Mouse (Mus musculus) small intestine, adult 2 months (tissue): Measurements from ENCODE around the gene Minpp1. TPM values are rescaled to one million over a fixed set of nuclear protein-coding genes. Genes with fewer than 3 reads are reported as not detected.
"Not testable (repeated sequence)": the region's sequence is repeated elsewhere in the genome, so short reads cannot be mapped to it uniquely, and the experiment has no call there.

Experiments
- H3K27ac ChIP-seq: fragments of 200-500 bp; 2 replicates; pipeline ENCODE4 v1.5.1; 2012; ENCODE audit warnings: low read depth, low read length, control low read depth, inconsistent platforms; ENCODE audit not compliant: insufficient read depth
- H3K27me3 ChIP-seq: fragments of 200-500 bp; 2 replicates; pipeline ENCODE4 v1.6.1; 2012; ENCODE audit warnings: mild to moderate bottlenecking, moderate library complexity, low read length, inconsistent platforms; ENCODE audit not compliant: control insufficient read depth, insufficient read depth
- H3K36me3 ChIP-seq: fragments of 200-500 bp; 2 replicates; pipeline ENCODE4 v1.6.1; 2012; ENCODE audit warnings: mild to moderate bottlenecking, low read length, control low read depth, inconsistent platforms; ENCODE audit not compliant: control insufficient read depth, insufficient read depth
- H3K4me1 ChIP-seq: fragments of 200-500 bp; 2 replicates; pipeline ENCODE4 v1.6.1; 2012; ENCODE audit warnings: low read length, inconsistent platforms, mixed read lengths; ENCODE audit not compliant: control insufficient read depth, insufficient read depth, insufficient read length
- H3K4me3 ChIP-seq: fragments of 200-500 bp; 2 replicates; pipeline ENCODE4 v1.5.1; 2012; ENCODE audit warnings: low read depth, mild to moderate bottlenecking, control low read depth, inconsistent platforms, low read length, moderate library complexity
- CTCF ChIP-seq: fragments of 200-500 bp; IDR thresholded peaks from 2 replicates; pipeline ENCODE4 v1.5.1; 2012; ENCODE audit warnings: low read depth, mild to moderate bottlenecking, control low read depth, inconsistent platforms, low read length, moderate library complexity, mixed read lengths; ENCODE audit not compliant: insufficient replicate concordance, insufficient read length; ENCODE audit errors: extremely low read depth
- POLR2A ChIP-seq: fragments of 200-500 bp; IDR thresholded peaks from 2 replicates; pipeline ENCODE4 v1.6.1; 2012; ENCODE audit warnings: low read depth, mild to moderate bottlenecking, control low read depth, inconsistent platforms, low read length, moderate library complexity
- WGBS: fragments of 180-500 bp; shearing (Covaris S2); methylation state at CpG from one replicate; pipeline ENCODE4 v1.1.7; 2018; 5-methylcytosine and 5-hydroxymethylcytosine counted together
- polyA plus RNA-seq: library from polyadenylated mRNA; depleted of rRNA; stranded (reverse); fragments of >200 nt; gene quantifications from 2 replicates; pipeline ENCODE4 v1.2.3, GENCODE M21; 2012

The Minpp1 gene
- polyA plus RNA-seq, 1 experiment: 112 TPM

DNA sequence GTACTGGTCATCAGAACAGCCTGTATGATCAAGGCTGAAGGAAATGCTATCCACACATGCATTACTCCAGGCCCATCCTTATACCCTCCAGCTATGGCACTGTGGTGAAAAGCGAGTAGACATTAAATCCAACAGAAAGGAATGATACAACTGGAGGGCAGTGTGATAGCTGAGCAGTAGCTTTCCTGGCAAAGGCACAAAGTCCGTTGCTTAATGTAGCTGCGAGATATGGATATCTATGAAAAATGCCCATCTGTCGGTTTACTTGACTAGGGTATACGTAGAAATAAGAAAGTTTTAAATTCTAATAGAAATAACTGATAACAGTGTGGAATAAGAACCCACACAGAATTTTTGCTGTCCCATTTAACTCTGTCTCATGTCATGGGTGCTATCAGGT, 5.3 kb upstream of the Minpp1 start:
- Histone ChIP-seq H3K36me3 (no peaks in the 10 kb centered on the region), H3K4me1 (peaks cover 8% of the 10 kb centered on the region; the same call in 1 of the 2 replicates), H3K4me3 (no peak overlapping the region), H3K27me3 (no peaks in the 10 kb centered on the region), H3K27ac (no peak overlapping the region; the same call in 1 of the 2 replicates)
- WGBS: 37% methylated on average over 5 of the region's 5 CpGs
- TF ChIP-seq CTCF: no peak
- TF ChIP-seq POLR2A: no peak

DNA sequence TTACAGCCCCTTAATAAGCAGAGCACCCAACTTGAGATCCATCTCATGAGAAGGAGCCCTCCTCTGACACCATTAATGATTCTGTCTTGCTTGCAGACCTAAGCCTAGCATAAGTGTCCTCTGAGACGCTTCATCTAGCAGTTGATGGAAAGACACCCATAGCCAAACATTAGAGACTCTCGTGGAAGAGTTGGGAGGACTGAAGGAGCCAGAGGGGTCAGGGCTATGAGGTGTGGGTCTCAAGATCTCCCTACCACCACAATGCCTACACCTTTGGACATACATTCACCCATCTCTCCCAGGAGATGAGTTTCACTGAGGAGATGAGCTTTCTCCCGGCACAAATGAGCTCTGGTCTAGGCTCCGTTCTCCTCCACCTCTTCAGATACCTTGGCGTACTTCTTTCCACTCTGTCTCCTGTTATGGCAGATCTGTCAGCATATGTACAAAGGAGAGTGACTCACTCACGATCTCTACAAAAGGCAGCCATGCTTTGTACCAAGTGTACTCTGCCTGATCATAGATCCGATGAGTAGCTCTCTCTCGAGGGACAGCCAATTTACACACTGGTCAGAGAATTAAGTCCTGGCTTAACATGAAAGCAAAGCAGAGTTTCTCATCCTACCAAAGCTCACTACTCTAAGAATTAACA, 4.7 kb upstream of the Minpp1 start:
- Histone ChIP-seq H3K4me3 (no peak overlapping the region), H3K27ac (peak overlapping the region; percentile 87), H3K27me3 (no peaks in the 10 kb centered on the region), H3K36me3 (no peaks in the 10 kb centered on the region), H3K4me1 (peaks cover 8% of the 10 kb centered on the region; the same call in 1 of the 2 replicates)
- WGBS: 61% methylated on average over 8 of the region's 8 CpGs
- TF ChIP-seq POLR2A (no peak), CTCF (no peak)

DNA sequence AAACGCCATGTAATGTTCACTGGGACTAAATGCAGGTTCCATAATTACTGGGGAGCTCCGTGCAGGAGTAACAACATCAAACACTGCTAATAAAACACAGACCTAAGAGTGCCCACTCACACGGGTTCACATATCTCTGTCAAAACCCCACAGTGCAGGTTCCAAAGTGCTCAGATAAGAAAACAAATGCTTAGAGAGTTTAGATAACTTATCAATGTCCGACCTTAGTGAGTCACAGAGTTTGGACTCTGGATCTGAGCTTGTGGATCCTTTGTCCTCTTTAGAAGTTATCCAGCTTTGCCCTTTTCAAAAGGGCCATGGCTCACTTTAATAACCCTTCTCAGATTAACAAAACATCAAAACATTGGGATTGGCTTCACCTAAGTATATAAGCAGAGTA, 4.1 kb upstream of the Minpp1 start:
- WGBS: 26% methylated on average over 4 of the region's 4 CpGs
- peak overlapping the region; percentile 87 for H3K27ac ChIP-seq
- no peaks in the 10 kb centered on the region for H3K27me3 ChIP-seq
- peaks cover 8% of the 10 kb centered on the region; the same call in 1 of the 2 replicates for H3K4me1 ChIP-seq
- no peak overlapping the region for H3K4me3 ChIP-seq
- no peaks in the 10 kb centered on the region for H3K36me3 ChIP-seq
- no peak for TF ChIP-seq CTCF
- TF ChIP-seq POLR2A: no peak

DNA sequence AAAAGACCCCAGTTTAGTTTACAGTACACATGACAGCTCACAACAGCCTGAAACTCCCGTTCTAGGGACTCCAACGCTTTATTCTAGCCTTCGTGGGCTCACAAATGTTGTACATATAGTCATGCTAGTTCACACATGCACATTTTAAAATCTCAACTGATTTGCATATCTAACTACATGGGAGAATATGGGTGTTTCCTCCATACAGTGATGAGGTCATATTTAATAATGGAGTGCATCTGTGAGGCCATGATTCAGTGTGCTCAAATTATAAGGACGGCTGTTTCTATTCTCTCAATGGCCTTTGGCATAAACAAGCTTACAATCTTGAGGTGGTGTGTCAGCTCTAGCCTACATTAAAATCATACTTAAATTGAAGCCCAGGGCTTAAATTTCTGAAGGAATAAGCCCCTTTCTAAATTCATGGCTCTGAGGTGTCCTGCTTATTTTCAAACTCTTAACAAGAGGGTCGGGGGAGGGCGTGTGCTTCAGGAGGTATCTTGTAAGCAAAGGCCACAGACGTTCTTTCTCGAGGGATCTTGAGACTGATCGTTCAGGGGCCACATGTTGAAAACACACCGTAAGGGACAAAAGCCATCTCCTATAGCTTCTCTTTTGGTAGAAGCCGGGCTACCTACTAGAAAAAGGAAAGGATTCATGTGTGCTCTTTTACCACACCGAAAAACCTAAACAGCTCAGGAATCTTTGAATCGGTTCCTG, 468 bp upstream of the Minpp1 start:
- H3K36me3 ChIP-seq: no peaks in the 10 kb centered on the region; the same call in 1 of the 2 replicates
- H3K4me1 ChIP-seq: peaks cover 10% of the 10 kb centered on the region
- peak overlapping the region; percentile 79 for H3K4me3 ChIP-seq
- TF ChIP-seq CTCF (no peak), POLR2A (no peak)
- WGBS: 14% methylated on average over 13 of the region's 13 CpGs
- H3K27me3 ChIP-seq: no peaks in the 10 kb centered on the region
- peak overlapping the region; percentile 89 for H3K27ac ChIP-seq

DNA sequence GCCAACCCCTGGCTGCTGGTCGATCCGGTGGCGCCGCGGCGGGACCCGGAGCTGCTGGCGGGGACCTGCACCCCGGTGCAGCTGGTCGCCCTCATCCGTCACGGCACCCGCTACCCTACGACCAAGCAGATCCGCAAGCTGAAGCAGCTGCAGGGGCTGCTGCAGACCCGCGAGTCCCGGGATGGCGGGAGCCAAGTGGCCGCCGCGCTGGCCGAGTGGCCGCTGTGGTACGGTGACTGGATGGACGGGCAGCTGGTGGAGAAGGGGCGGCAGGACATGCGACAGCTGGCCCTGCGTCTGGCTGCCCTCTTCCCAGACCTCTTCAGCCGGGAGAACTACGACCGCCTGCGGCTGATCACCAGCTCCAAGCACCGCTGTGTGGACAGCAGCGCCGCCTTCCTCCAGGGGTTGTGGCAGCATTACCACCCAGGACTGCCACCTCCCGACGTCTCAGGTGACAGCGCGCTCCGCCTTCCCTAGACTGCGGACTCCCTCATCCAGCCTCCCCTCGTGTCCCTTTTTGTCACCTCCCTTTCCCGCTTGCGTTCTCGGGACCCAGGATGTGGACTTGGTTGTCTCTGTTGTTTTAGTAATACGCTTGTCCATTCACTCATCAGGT, 646 bp downstream of the Minpp1 start:
- TF ChIP-seq POLR2A (peak; percentile 22; the same call in 1 of the 2 replicates), CTCF (peak; percentile 19; the same call in 1 of the 2 replicates)
- Histone ChIP-seq H3K27ac (peak overlapping the region; percentile 89), H3K4me3 (peak overlapping the region; percentile 79)
- H3K36me3 ChIP-seq, H3K27me3 ChIP-seq, H3K4me1 ChIP-seq: not testable (repeated sequence)
- under 1% methylated on average over 47 of the region's 47 CpGs for WGBS

DNA sequence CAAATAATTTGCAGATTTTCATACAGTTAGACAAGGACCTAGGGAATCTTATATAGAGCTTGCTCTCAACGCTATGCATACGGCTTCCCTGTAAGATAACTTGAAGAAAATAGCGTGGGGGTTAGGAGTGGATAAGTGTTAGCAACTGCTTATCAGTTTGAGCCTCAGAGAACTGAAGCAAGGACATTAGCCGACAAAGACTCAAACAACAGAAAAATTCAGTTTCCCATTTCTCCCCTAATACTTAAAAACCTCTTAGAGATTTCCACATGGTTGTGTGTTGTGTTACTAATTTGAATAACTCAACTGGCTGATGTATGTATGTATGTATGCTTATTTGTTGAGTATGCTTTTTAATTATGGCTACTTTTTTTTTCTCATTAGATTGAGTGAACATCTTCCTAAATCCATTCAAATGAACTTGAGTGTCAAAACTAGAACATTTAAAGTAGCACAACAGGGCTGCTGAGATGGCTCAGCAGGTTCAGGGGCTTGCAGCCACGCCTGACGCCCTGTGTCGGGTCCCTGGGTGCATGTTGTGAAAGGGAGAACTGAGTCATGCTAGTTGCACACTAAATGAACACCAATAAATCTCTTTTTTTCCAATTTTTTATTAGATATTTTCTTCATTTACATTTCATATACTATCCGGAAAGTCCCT, 2.2 kb downstream of the Minpp1 start:
- 66% methylated on average over 8 of the region's 8 CpGs for WGBS
- Histone ChIP-seq H3K27me3 (no peaks in the 10 kb centered on the region), H3K36me3 (peaks cover 4% of the 10 kb centered on the region; the same call in 1 of the 2 replicates), H3K27ac (no peak overlapping the region), H3K4me3 (no peak overlapping the region), H3K4me1 (peaks cover 2% of the 10 kb centered on the region; the same call in 1 of the 2 replicates)
- no peak for TF ChIP-seq CTCF
- no peak for TF ChIP-seq POLR2A
